Mouse (Mus musculus): Measurements from ENCODE around the gene Pip5k1c. TPM values are rescaled to one million over a fixed set of nuclear protein-coding genes. Genes with fewer than 3 reads are reported as not detected.

Gene Pip5k1c
- polyA plus RNA-seq, 1 experiment from 2014 or later = 41.5 TPM

DNA sequence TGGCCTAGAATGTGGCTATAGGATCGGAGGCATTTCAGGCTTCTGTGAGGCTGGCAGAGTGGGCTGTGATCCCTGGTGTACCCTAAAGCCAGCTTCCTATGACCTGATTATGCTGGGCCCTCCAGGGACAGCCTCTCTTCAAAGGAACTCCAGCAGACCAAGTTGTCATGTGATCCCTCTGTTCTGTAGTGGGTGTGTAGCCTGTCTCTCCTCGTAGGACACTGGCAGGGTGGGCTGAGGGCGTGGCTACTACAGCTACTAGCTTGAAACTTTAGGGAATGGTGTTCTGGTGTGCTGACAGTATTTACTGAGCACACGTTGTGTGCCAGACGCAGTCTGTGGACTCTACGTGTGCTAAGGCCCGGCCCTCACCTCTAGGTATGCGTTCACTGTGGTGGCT lies 68.0 kb downstream of the Pip5k1c start:
- Histone ChIP-seq H3K9me3 (replicated peaks; ENCODE audit: control insufficient read depth, low read length) (no peaks in the 10 kb centered on the region), H3K4me3 (ENCODE audit: low read depth, low read length) (no peak overlapping the region), H3K4me2 (ENCODE audit: low read depth, low read length) (no peak overlapping the region), H3K4me1 (ENCODE audit: control insufficient read depth, insufficient read depth, low read length) (peaks cover 11% of the 10 kb centered on the region), H3K27me3 (ENCODE audit: control insufficient read depth, insufficient read depth, low read length) (peaks cover 20% of the 10 kb centered on the region), H3K9ac (replicated peaks; ENCODE audit: low read length) (no peak overlapping the region), H3K27ac (replicated peaks; ENCODE audit: low read depth, low read length) (0 out of 2 replicates have a peak overlapping the region, but pooled peaks have one; percentile 35), H3K36me3 (replicated peaks; ENCODE audit: control insufficient read depth, insufficient read depth, low read depth, low read length) (no peaks in the 10 kb centered on the region; the same call in 1 of the 2 replicates)
- WGBS = 73% methylated on average over 8 of the region's 8 CpGs
- DNase-seq (ENCODE audit: low spot score) = no peak
- no peak for ATAC-seq (replicated peaks; ENCODE audit: insufficient number of reproducible peaks, low FRiP score, low TSS enrichment, low read depth)

DNA sequence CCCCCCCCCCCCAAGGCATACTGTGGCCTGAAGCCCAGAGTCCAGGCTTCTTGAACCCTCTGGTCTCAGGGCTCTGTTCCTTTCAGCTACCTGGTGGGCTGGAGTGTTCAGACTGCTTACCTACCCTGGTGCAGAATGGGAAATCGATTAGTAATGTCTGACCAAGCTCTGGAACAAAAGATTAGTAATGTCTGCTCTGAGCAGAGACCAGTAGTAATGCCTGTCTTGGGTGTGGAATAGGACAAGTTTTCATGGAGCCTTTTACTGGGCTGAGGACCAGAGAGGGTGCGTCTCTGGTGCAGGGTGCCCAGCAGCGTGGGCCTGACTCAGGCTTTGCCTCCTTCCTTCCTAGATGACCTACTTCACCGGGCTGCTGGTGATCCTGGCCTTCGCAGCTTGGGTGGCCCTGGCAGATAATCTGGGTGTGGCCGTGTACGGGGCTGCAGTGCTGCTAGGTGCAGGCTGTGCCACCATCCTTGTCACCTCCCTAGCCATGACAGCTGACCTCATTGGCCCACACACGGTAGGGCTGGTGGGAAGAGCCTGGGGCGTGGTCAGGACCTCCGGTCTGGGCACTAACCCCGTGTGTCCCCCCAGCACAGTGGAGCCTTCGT lies 69.7 kb downstream of the Pip5k1c start:
- peaks cover 11% of the 10 kb centered on the region for H3K4me1 ChIP-seq (ENCODE audit: control insufficient read depth, insufficient read depth, low read length)
- no peak overlapping the region for H3K27ac ChIP-seq (replicated peaks; ENCODE audit: low read depth, low read length)
- H3K36me3 ChIP-seq (replicated peaks; ENCODE audit: control insufficient read depth, insufficient read depth, low read depth, low read length) = no peaks in the 10 kb centered on the region; the same call in 1 of the 2 replicates
- H3K27me3 ChIP-seq (ENCODE audit: control insufficient read depth, insufficient read depth, low read length) = peaks cover 20% of the 10 kb centered on the region
- peak; percentile 20 for DNase-seq (ENCODE audit: low spot score)
- no peak overlapping the region for H3K4me3 ChIP-seq (ENCODE audit: low read depth, low read length)
- whole genome bisulfite sequencing = 75% methylated on average over 12 of the region's 12 CpGs
- H3K4me2 ChIP-seq (ENCODE audit: low read depth, low read length) = peak overlapping the region; percentile 7; the same call in 1 of the 2 replicates
- H3K9me3 ChIP-seq (replicated peaks; ENCODE audit: control insufficient read depth, low read length) = no peaks in the 10 kb centered on the region
- no peak overlapping the region; the same call in 1 of the 2 replicates for H3K9ac ChIP-seq (replicated peaks; ENCODE audit: low read length)
- ATAC-seq (replicated peaks; ENCODE audit: insufficient number of reproducible peaks, low FRiP score, low TSS enrichment, low read depth) = no peak

- WGBS = 9% methylated on average over 51 of the region's 54 CpGs
These were observed 70.9 kb downstream of the Pip5k1c start for GRCm38 (mm10) chr10:81363436-81364346.

DNA sequence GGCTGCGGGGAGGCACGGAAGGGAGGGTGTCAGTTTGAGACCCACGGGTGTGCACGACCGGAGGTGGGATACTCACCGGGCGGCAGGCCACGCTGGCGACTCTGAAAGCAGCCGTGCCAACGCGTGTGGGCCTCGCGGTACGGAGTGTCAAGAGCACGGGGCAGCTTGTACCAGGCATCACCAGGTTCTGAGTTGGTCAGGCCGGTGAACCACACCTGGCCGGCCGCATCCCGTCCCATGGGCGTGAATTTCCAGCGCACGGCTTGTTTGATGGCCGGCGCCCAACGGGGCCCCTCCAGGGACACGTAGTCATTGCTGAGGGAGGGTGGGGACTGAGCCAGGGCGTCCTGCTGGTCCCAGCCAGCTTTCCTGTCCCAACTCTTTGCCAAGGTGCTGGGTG lies 71.9 kb downstream of the Pip5k1c start:
- H3K27ac ChIP-seq (replicated peaks; ENCODE audit: low read depth, low read length) = no peak overlapping the region
- peak overlapping the region; percentile 26 for H3K4me3 ChIP-seq (ENCODE audit: low read depth, low read length)
- peaks cover 20% of the 10 kb centered on the region for H3K27me3 ChIP-seq (ENCODE audit: control insufficient read depth, insufficient read depth, low read length)
- ATAC-seq (replicated peaks; ENCODE audit: insufficient number of reproducible peaks, low FRiP score, low TSS enrichment, low read depth) (no peak), DNase-seq (ENCODE audit: low spot score) (peak; percentile 11)
- H3K9ac ChIP-seq (replicated peaks; ENCODE audit: low read length) = 0 out of 2 replicates have a peak overlapping the region, but pooled peaks have one; percentile 29
- H3K4me2 ChIP-seq (ENCODE audit: low read depth, low read length) = peak overlapping the region; percentile 29
- H3K36me3 ChIP-seq (replicated peaks; ENCODE audit: control insufficient read depth, insufficient read depth, low read depth, low read length) = peaks cover 16% of the 10 kb centered on the region
- H3K4me1 ChIP-seq (ENCODE audit: control insufficient read depth, insufficient read depth, low read length) = peaks cover 11% of the 10 kb centered on the region
- WGBS = 9% methylated on average over 28 of the region's 28 CpGs
- no peaks in the 10 kb centered on the region for H3K9me3 ChIP-seq (replicated peaks; ENCODE audit: control insufficient read depth, low read length)

More at GRCm38 (mm10) chr10:81363436-81364346, 70.9 kb downstream of the Pip5k1c start:
- Histone ChIP-seq H3K27me3 (ENCODE audit: control insufficient read depth, insufficient read depth, low read length) (peaks cover 20% of the 10 kb centered on the region), H3K36me3 (replicated peaks; ENCODE audit: control insufficient read depth, insufficient read depth, low read depth, low read length) (peaks cover 11% of the 10 kb centered on the region), H3K9me3 (replicated peaks; ENCODE audit: control insufficient read depth, low read length) (no peaks in the 10 kb centered on the region), H3K4me1 (ENCODE audit: control insufficient read depth, insufficient read depth, low read length) (peaks cover 11% of the 10 kb centered on the region), H3K4me2 (ENCODE audit: low read depth, low read length) (peak overlapping the region; percentile 59), H3K9ac (replicated peaks; ENCODE audit: low read length) (peak overlapping the region; percentile 39), H3K27ac (replicated peaks; ENCODE audit: low read depth, low read length) (no peak overlapping the region), H3K4me3 (ENCODE audit: low read depth, low read length) (peak overlapping the region; percentile 26)
- DNase-seq (ENCODE audit: low spot score) = peak; percentile 14
- no peak for ATAC-seq (replicated peaks; ENCODE audit: insufficient number of reproducible peaks, low FRiP score, low TSS enrichment, low read depth)

DNA sequence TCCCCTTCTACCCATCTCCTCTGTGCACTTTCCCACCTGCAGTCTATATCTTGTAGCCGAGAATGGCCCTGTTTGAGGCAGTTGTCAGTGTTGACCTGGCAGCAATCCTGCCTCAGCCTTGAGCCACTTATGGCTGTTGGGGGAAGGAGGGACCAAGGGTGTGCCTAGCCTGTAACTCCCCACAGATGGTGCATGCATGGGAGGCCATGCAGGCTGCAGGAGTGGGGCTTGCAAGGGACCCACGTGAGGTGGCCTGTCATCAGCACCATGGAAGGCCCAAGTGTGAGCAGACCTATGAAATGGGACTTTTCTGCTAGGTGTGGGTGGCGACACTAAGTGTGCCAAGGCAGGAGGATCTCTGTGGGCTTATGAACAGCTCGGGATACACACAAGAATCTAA lies 72.3 kb downstream of the Pip5k1c start:
- H3K4me3 ChIP-seq (ENCODE audit: low read depth, low read length) = no peak overlapping the region; the same call in 1 of the 2 replicates
- DNase-seq (ENCODE audit: low spot score) (peak; percentile 31), ATAC-seq (replicated peaks; ENCODE audit: insufficient number of reproducible peaks, low FRiP score, low TSS enrichment, low read depth) (no peak)
- WGBS = 35% methylated on average over 4 of the region's 4 CpGs
- no peaks in the 10 kb centered on the region for H3K9me3 ChIP-seq (replicated peaks; ENCODE audit: control insufficient read depth, low read length)
- H3K36me3 ChIP-seq (replicated peaks; ENCODE audit: control insufficient read depth, insufficient read depth, low read depth, low read length) = peaks cover 16% of the 10 kb centered on the region
- H3K27ac ChIP-seq (replicated peaks; ENCODE audit: low read depth, low read length) = no peak overlapping the region
- H3K4me2 ChIP-seq (ENCODE audit: low read depth, low read length) = no peak overlapping the region; the same call in 1 of the 2 replicates
- H3K4me1 ChIP-seq (ENCODE audit: control insufficient read depth, insufficient read depth, low read length) = peaks cover 11% of the 10 kb centered on the region
- peaks cover 20% of the 10 kb centered on the region for H3K27me3 ChIP-seq (ENCODE audit: control insufficient read depth, insufficient read depth, low read length)
- no peak overlapping the region for H3K9ac ChIP-seq (replicated peaks; ENCODE audit: low read length)

- Histone ChIP-seq H3K9ac (replicated peaks; ENCODE audit: low read length) (0 out of 2 replicates have a peak within 1 kb of the TSS, but pooled peaks have one; percentile 29), H3K27ac (replicated peaks; ENCODE audit: low read depth, low read length) (no peak within 1 kb of the TSS), H3K9me3 (replicated peaks; ENCODE audit: control insufficient read depth, low read length) (no peaks in the 10 kb centered on the region), H3K4me1 (ENCODE audit: control insufficient read depth, insufficient read depth, low read length) (peaks cover 11% of the 10 kb centered on the region), H3K36me3 (replicated peaks; ENCODE audit: control insufficient read depth, insufficient read depth, low read depth, low read length) (peaks cover 21% of the 10 kb centered on the region), H3K4me3 (ENCODE audit: low read depth, low read length) (peak within 1 kb of the TSS; percentile 26), H3K27me3 (ENCODE audit: control insufficient read depth, insufficient read depth, low read length) (peaks cover 20% of the 10 kb centered on the region), H3K4me2 (ENCODE audit: low read depth, low read length) (peak within 1 kb of the TSS; percentile 29)
- peak; percentile 40 for DNase-seq (ENCODE audit: low spot score)
- peak; percentile 19; the same call in 1 of the 2 replicates for ATAC-seq (replicated peaks; ENCODE audit: insufficient number of reproducible peaks, low FRiP score, low TSS enrichment, low read depth)
- 28% methylated on average over 12 of the region's 12 CpGs for WGBS
These were observed 73.1 kb downstream of the Pip5k1c start, which contains the start of gene 4930404N11Rik for GRCm38 (mm10) chr10:81365672-81366476. Gene 4930404N11Rik, minus strand, starts transcription at chr10:81365816.

DNA sequence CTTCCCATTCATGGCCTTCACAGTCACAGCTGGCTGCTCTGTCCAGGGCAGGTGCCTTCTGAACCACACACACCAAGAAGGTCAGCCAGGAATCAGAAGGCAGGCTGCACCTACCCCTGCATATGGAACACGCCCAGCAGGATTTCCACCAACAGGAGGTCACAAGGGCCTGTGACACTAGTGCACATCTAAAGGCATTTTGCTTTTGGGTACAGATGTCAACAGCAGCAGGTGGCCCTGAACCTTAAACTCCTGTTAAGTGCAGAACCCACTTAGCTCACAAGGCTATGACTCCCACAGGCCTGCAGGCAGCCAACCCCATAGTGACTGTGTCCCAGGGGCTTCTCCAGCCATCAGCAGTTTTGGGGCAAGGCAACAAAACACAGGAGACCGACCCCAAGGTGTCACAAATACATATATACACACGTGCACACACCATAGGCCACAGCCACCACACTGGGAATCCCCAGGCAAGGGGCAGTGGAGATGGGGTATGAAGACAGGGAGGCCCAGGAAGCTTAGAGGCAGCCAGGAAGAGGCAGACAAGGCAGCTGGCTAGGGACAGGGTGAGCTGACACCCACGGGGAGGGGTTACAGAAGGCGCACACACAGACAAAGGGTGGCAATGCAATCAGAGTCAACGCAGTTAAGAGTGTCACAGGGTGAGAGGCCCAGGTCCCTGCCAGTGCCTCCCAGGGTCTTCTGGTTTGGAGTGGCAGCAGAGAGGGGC lies 73.9 kb downstream of the Pip5k1c start:
- H3K36me3 ChIP-seq (replicated peaks; ENCODE audit: control insufficient read depth, insufficient read depth, low read depth, low read length) = peaks cover 26% of the 10 kb centered on the region
- peaks cover 11% of the 10 kb centered on the region for H3K4me1 ChIP-seq (ENCODE audit: control insufficient read depth, insufficient read depth, low read length)
- no peak overlapping the region for H3K4me2 ChIP-seq (ENCODE audit: low read depth, low read length)
- H3K27me3 ChIP-seq (ENCODE audit: control insufficient read depth, insufficient read depth, low read length) = peaks cover 20% of the 10 kb centered on the region
- H3K27ac ChIP-seq (replicated peaks; ENCODE audit: low read depth, low read length) = no peak overlapping the region
- no peak for DNase-seq (ENCODE audit: low spot score)
- H3K9me3 ChIP-seq (replicated peaks; ENCODE audit: control insufficient read depth, low read length) = no peaks in the 10 kb centered on the region
- no peak for ATAC-seq (replicated peaks; ENCODE audit: insufficient number of reproducible peaks, low FRiP score, low TSS enrichment, low read depth)
- no peak overlapping the region for H3K9ac ChIP-seq (replicated peaks; ENCODE audit: low read length)
- H3K4me3 ChIP-seq (ENCODE audit: low read depth, low read length) = no peak overlapping the region
- WGBS = 77% methylated on average over 6 of the region's 6 CpGs
